Comparison of ENCODE assay signal across 11 mouse cellular contexts in the genomic region with DNA sequence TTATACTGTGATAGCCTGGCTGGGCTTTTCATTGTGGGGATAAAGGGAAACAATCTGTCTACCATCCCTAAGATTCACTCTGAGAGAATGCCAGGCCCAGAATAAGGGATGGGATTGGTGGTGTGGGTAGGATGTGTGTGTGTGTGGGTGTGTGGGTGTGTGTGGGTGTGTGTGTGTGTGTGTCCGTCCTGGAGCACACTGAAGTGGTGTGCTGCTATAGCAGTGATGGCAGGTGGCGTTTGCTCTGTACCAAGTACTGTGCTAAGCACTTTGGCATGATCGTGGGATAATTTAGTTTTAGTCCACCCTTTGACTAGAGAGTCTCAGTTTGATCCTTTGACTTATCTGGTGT. TPM values are rescaled to one million over a fixed set of nuclear protein-coding genes. Genes with fewer than 3 reads are reported as not detected.
DNase-seq lines count a peak whose midpoint lies in the region; ATAC-seq and TF ChIP-seq lines count a peak whose summit lies in the region.
"Had no signal": no experiment of that assay in that cellular context is flagged by ENCODE, and none has a peak within 500 bp of the region (broad histone marks: within the 10 kb centered on the region; RNA-seq: fewer than 3 reads in every experiment).

No protein-coding gene starts in this region.

- H3K27ac ChIP-seq in kidney, embryonic 15.5 days, result peak overlapping the region; percentile 66
- peak overlapping the region; percentile 66 for H3K27ac ChIP-seq in embryonic facial prominence, embryonic 15.5 days (replicated peaks)
- H3K27ac ChIP-seq in hindbrain, embryonic 16.5 days (ENCODE audit: low read depth, low read length), result peak overlapping the region; percentile 50
- H3K27ac ChIP-seq in left cerebral cortex, adult 2 months, result no peak overlapping the region

- H3K36me3 ChIP-seq in kidney, embryonic 15.5 days, result no peaks in the 10 kb centered on the region; the same call in 1 of the 2 replicates
- H3K36me3 ChIP-seq in embryonic facial prominence, embryonic 15.5 days, result no peaks in the 10 kb centered on the region
- H3K36me3 ChIP-seq in hindbrain, embryonic 16.5 days (ENCODE audit: control insufficient read depth, insufficient read depth, low read length), result no peaks in the 10 kb centered on the region; the same call in 1 of the 2 replicates
- peaks cover 5% of the 10 kb centered on the region for H3K36me3 ChIP-seq in myocyte (ENCODE audit: control insufficient read depth, insufficient read depth)

- no peaks in the 10 kb centered on the region for H3K27me3 ChIP-seq in kidney, embryonic 15.5 days
- H3K27me3 ChIP-seq in embryonic facial prominence, embryonic 15.5 days, result no peaks in the 10 kb centered on the region
- no peaks in the 10 kb centered on the region for H3K27me3 ChIP-seq in hindbrain, embryonic 16.5 days (replicated peaks; ENCODE audit: control insufficient read depth, insufficient read depth, low read length)
- H3K27me3 ChIP-seq in myocyte (ENCODE audit: control insufficient read depth, insufficient read depth, insufficient read length), result no peaks in the 10 kb centered on the region

- ATAC-seq in kidney, embryonic 15.5 days (replicated peaks; ENCODE audit: low FRiP score), result no peak
- 0 out of 2 replicates have a peak, but pooled peaks have one; percentile 12 for ATAC-seq in embryonic facial prominence, embryonic 15.5 days (ENCODE audit: insufficient number of reproducible peaks, low FRiP score, low TSS enrichment, low read depth)
- ATAC-seq in hindbrain, embryonic 16.5 days, result no peak

- no peaks in the 10 kb centered on the region for H3K9me3 ChIP-seq in kidney, embryonic 15.5 days (replicated peaks)
- no peaks in the 10 kb centered on the region for H3K9me3 ChIP-seq in embryonic facial prominence, embryonic 15.5 days (replicated peaks)
- H3K9me3 ChIP-seq in hindbrain, embryonic 16.5 days (ENCODE audit: control insufficient read depth, low read length), result no peaks in the 10 kb centered on the region

- H3K79me2 ChIP-seq in myocyte (ENCODE audit: control insufficient read depth, insufficient read depth), result peaks cover 89% of the 10 kb centered on the region

- H3K4me1 ChIP-seq in kidney, embryonic 15.5 days, result peaks cover 49% of the 10 kb centered on the region
- H3K4me1 ChIP-seq in embryonic facial prominence, embryonic 15.5 days, result peaks cover 59% of the 10 kb centered on the region
- H3K4me1 ChIP-seq in hindbrain, embryonic 16.5 days (ENCODE audit: control insufficient read depth, insufficient read depth, low read depth, low read length), result peaks cover 22% of the 10 kb centered on the region

- no peak overlapping the region for H3K9ac ChIP-seq in kidney, embryonic 15.5 days
- no peak overlapping the region for H3K9ac ChIP-seq in embryonic facial prominence, embryonic 15.5 days
- no peak overlapping the region for H3K9ac ChIP-seq in hindbrain, embryonic 16.5 days (ENCODE audit: low read depth, low read length)

- no peak overlapping the region for H3K4me2 ChIP-seq in kidney, embryonic 15.5 days
- H3K4me2 ChIP-seq in embryonic facial prominence, embryonic 15.5 days (replicated peaks), result no peak overlapping the region
- H3K4me2 ChIP-seq in hindbrain, embryonic 16.5 days (ENCODE audit: low read length), result no peak overlapping the region
- H3K4me2 ChIP-seq in myocyte (ENCODE audit: low read depth), result peak overlapping the region; percentile 51

- 73% methylated on average over 3 of the region's 3 CpGs for WGBS in kidney, embryonic 15.5 days
- 75% methylated on average over 3 of the region's 3 CpGs for WGBS in embryonic facial prominence, embryonic 15.5 days
- 72% methylated on average over 3 of the region's 3 CpGs for WGBS in hindbrain, embryonic 16.5 days

- H3K4me3 ChIP-seq in kidney, embryonic 15.5 days (replicated peaks), result no peak overlapping the region
- no peak overlapping the region for H3K4me3 ChIP-seq in embryonic facial prominence, embryonic 15.5 days (replicated peaks)
- no peak overlapping the region for H3K4me3 ChIP-seq in hindbrain, embryonic 16.5 days (ENCODE audit: low read length)
- no peak overlapping the region for H3K4me3 ChIP-seq in myocyte
- no peak overlapping the region for H3K4me3 ChIP-seq in left cerebral cortex, adult 2 months

- TF ChIP-seq CTCF in left cerebral cortex, adult 2 months (IDR thresholded peaks at IDR 0.05), result no peak

- intact Hi-C loops in left cerebral cortex, adult 2 months (cut with DNase I), result no loop called here

- no peak overlapping the region for H3ac ChIP-seq in myocyte (ENCODE audit: control insufficient read depth, insufficient read length)

- DNase-seq in kidney, postnatal 10 days, result no peak
- DNase-seq in left cerebral cortex, adult 2 months (ENCODE audit: extremely low spot score in 1 of 2, low spot score in 2 of 2), result no peak
- no peak for DNase-seq in B cell, adult 2 months
- no peak for DNase-seq in c-Kit-positive CD71-positive TER-119-positive erythroid progenitor cells, embryonic 14.5 days (ENCODE audit: low spot score)
- DNase-seq: adrenal gland, adult 8-10 months; cerebellum, postnatal 36 days; thymus, postnatal 25 days had no signal

- no peak for TF ChIP-seq POLR2A in myocyte (IDR thresholded peaks at IDR 0.05; ENCODE audit: insufficient read length, low read depth)

TF ChIP-seq in myocyte, 11 proteins besides CTCF, POLR2A, EP300 and RAD21:
- TF ChIP-seq MYOD1 (IDR thresholded peaks at IDR 0.05; ENCODE audit: control insufficient read depth in 1 of 3, insufficient read length in 2 of 3, low read depth in 2 of 3), result peak in 2 of 3 experiments; percentile 40 to 52
- peak in 1 of 3 experiments; percentile 41 for TF ChIP-seq MYOG (IDR thresholded peaks at IDR 0.05; ENCODE audit: control insufficient read depth in 1 of 3, insufficient read depth in 1 of 3, insufficient read length in 2 of 3, low read depth in 2 of 3)
- no peak for TF ChIP-seq TCF3 (IDR thresholded peaks at IDR 0.05; ENCODE audit: insufficient read length, low read depth)
TF ChIP-seq in myocyte: peak in this region for 2.

RNA-seq across cellular contexts. Expression of gene Trak1, which starts 40.6 kb away (rescaled TPM):
- polyA plus RNA-seq in kidney, embryonic 15.5 days (2015; fragmentation: Nextera tagmentation; extraction: Ambion mirVana), result 15.1 and 18.7 TPM in 2 replicates
- 28.4 and 28.9 TPM in 2 replicates for polyA plus RNA-seq in embryonic facial prominence, embryonic 15.5 days (2015; fragmentation: Nextera tagmentation; extraction: Ambion mirVana)
- 57.8 and 59.3 TPM in 2 replicates for polyA plus RNA-seq in hindbrain, embryonic 16.5 days (2015; fragmentation: Nextera tagmentation; extraction: Ambion mirVana)
- 60.8 TPM for polyA plus RNA-seq in myocyte (2012; fragmentation: generic; extraction: Trizol)
- total RNA-seq in left cerebral cortex, adult 2 months (2021), result 100 to 1,000 TPM; 247 to 298 TPM
